Mouse (Mus musculus) hindlimb bud, embryonic 11.5 days (tissue): Measurements from ENCODE around the gene Unc93b1.

Experiments
- DNase-seq: peaks from one replicate; pipeline ENCODE4 v3.0.0-alpha.2; 2012; ENCODE audit warnings: low read depth, low spot score; ENCODE audit errors: extremely low spot score

The Unc93b1 gene

GRCm38 (mm10) chr19:3975866-3976265, 40.9 kb downstream of the Unc93b1 start:
- DNase-seq = no peak

GRCm38 (mm10) chr19:3980309-3980708, 45.3 kb downstream of the Unc93b1 start:
- DNase-seq = peak; percentile 68

- DNase-seq = no peak
These were observed 45.9 kb downstream of the Unc93b1 start for GRCm38 (mm10) chr19:3980917-3981316.

- no peak for DNase-seq
These were observed 48.7 kb downstream of the Unc93b1 start for GRCm38 (mm10) chr19:3983527-3984200.

- no peak for DNase-seq
These were observed 50.3 kb downstream of the Unc93b1 start for GRCm38 (mm10) chr19:3985261-3985681.

- DNase-seq = no peak
These were observed 51.3 kb downstream of the Unc93b1 start, which contains the start of gene Acy3 for GRCm38 (mm10) chr19:3986334-3986733. Gene Acy3 (plus strand): TSS chr19:3986570.

- DNase-seq = no peak
These were observed 53.1 kb downstream of the Unc93b1 start for GRCm38 (mm10) chr19:3988066-3988465.

- no peak for DNase-seq
These were observed 53.8 kb downstream of the Unc93b1 start for GRCm38 (mm10) chr19:3988750-3989149.

GRCm38 (mm10) chr19:3990804-3991203, 55.8 kb downstream of the Unc93b1 start:
- DNase-seq = no peak

- DNase-seq = no peak
These were observed 56.6 kb downstream of the Unc93b1 start for GRCm38 (mm10) chr19:3991562-3991961.

GRCm38 (mm10) chr19:3991966-3992365, 57.0 kb downstream of the Unc93b1 start:
- no peak for DNase-seq

- DNase-seq = no peak
These were observed 57.4 kb downstream of the Unc93b1 start, which contains the start of gene Tbx10 for GRCm38 (mm10) chr19:3992416-3992815. Gene Tbx10 (plus strand): TSS chr19:3992752.

- DNase-seq = no peak
These were observed 59.9 kb downstream of the Unc93b1 start for GRCm38 (mm10) chr19:3994932-3995331.

- DNase-seq = no peak
These were observed 60.5 kb downstream of the Unc93b1 start for GRCm38 (mm10) chr19:3995505-3995904.

GRCm38 (mm10) chr19:3996106-3996505, 61.1 kb downstream of the Unc93b1 start:
- DNase-seq = no peak

GRCm38 (mm10) chr19:3996747-3997146, 61.8 kb downstream of the Unc93b1 start:
- DNase-seq = no peak

GRCm38 (mm10) chr19:3997231-3997630, 62.2 kb downstream of the Unc93b1 start:
- DNase-seq = no peak

GRCm38 (mm10) chr19:3998335-3998734, 63.3 kb downstream of the Unc93b1 start:
- no peak for DNase-seq
